Mouse (Mus musculus) E14TG2a.4 (cell line): Measurements from ENCODE around the gene Bmpr1b.

Experiments used
- CTCF ChIP-seq: conservative IDR thresholded peaks from 2 replicates; pipeline ENCODE4 v1.5.1; 2014; ENCODE audit warnings: low read length
- POU5F1 ChIP-seq: IDR thresholded peaks from 2 replicates; pipeline ENCODE4 v1.6.1; 2014; ENCODE audit warnings: low read length, borderline replicate concordance

DNA sequence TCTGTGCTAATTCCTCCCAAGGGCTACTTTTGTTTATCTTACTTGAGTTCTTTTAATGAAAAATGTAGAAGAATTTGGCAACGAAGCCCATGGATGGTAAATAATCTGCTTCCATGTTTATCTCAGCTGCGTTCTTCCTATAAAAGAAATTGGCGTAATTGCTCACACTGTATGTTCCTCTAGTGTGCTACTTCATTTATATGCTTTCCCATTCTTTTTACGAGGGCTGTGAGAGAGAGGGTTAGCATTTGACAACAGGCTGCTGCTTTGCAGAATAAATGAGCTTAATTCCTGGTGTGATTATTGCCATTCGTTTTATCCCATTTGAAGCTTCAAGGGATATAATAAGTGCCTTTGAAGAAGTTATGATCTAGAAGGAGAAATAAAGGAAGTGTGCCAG lies 365.1 kb downstream of the Bmpr1b start:
- TF ChIP-seq CTCF (no peak), POU5F1 (no peak)
